Mouse (Mus musculus) layer of hippocampus, postnatal 25 days (tissue): ENCODE results near the gene Sf3b5. TPM values are rescaled to one million over a fixed set of nuclear protein-coding genes. Genes with fewer than 3 reads are reported as not detected.

Experiments used
- total RNA-seq, 2 experiments: library from RNA; stranded (reverse); gene quantifications; 2 replicates each; pipeline ENCODE4 v1.2.3; 2021

The Sf3b5 gene
- total RNA-seq, 2 experiments from 2014 or later = 9.3 to 9.8 TPM

Other genes with a start within 250 kb of the Sf3b5 start
- gene Utrn, start 136.0 kb upstream of the Sf3b5 start, total RNA-seq = 10 to 100 TPM; 38.3 to 42.6 TPM
- gene Stx11, start 41.0 kb upstream of the Sf3b5 start, total RNA-seq = under 1 TPM in 1 of 2 experiments, not detected in 1; 0.22 TPM
- gene Plagl1, start 55.2 kb downstream of the Sf3b5 start, total RNA-seq = 10 to 100 TPM; 17.5 to 19.9 TPM
- gene Zc2hc1b, start 172.7 kb downstream of the Sf3b5 start, total RNA-seq = not detected
- gene Ltv1, start 187.8 kb downstream of the Sf3b5 start, total RNA-seq = 10 to 100 TPM; 20.4 to 22.4 TPM